ENCODE assay signal across 23 mouse cellular contexts in the genomic region with DNA sequence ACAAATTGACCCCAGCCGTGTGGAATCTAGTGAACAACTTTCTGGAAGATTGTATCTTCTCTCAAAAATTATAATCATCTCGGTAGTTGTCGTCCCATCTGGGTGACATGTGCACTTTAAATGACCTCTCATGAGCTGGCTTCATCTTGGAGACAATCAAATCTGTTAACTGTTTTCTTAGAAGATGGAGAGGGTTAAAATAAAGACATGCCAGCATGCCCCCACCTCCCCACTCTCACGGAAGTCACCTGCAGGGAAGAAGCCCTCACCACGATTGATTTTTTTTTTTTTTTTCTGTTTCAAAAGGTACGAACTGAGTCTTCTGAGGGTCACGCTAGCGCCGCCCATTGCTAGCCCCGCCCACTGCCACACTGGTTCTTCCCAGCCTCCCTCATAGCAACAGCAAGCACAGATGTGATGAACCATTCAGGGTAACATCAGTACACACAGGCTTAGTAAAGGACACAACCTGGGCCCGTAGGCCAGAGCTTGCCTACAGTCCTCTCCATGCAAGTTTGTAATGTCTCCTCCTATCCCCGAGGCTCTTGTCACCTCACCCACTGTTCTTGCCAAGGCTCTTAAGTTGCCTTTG.
A peak's percentile ranks its signal among the peaks of the same experiment; 100 is the strongest.
DNase-seq lines count a peak whose midpoint lies in the region; ATAC-seq lines count a peak whose summit lies in the region.
"Had no signal": no experiment of that assay in that cellular context is flagged by ENCODE, and none has a peak within 500 bp of the region (broad histone marks: within the 10 kb centered on the region; RNA-seq: fewer than 3 reads in every experiment).

No protein-coding gene starts in this region.

- H3K36me3 ChIP-seq in hindbrain, embryonic 11.5 days (ENCODE audit: control insufficient read depth, insufficient read depth, low read length): 0 out of 2 replicates have a peak, but pooled peaks cover 3% of the 10 kb centered on the region
- H3K36me3 ChIP-seq in hindbrain, embryonic 10.5 days: peaks cover 55% of the 10 kb centered on the region
- H3K36me3 ChIP-seq in neural tube, embryonic 11.5 days (ENCODE audit: control insufficient read depth, insufficient read depth, low read length): peaks cover 4% of the 10 kb centered on the region
- H3K36me3 ChIP-seq in neural tube, embryonic 15.5 days: peaks cover 4% of the 10 kb centered on the region; the same call in 1 of the 2 replicates

- H3K27ac ChIP-seq in hindbrain, embryonic 11.5 days (ENCODE audit: low read depth, low read length): no peak overlapping the region
- H3K27ac ChIP-seq in hindbrain, embryonic 10.5 days: no peak overlapping the region
- no peak overlapping the region for H3K27ac ChIP-seq in neural tube, embryonic 11.5 days (ENCODE audit: low read depth, low read length)
- H3K27ac ChIP-seq in neural tube, embryonic 15.5 days (replicated peaks): no peak overlapping the region
- H3K27ac ChIP-seq: liver, embryonic 12.5 days had no signal

- no peak for ATAC-seq in hindbrain, embryonic 11.5 days (ENCODE audit: low FRiP score)
- ATAC-seq in neural tube, embryonic 11.5 days (ENCODE audit: insufficient read depth, low FRiP score, low TSS enrichment): no peak
- no peak for ATAC-seq in neural tube, embryonic 15.5 days (ENCODE audit: low FRiP score)
- ATAC-seq: activated CD4-positive, CD25-positive, alpha-beta regulatory T cell, adult 4 months; forebrain, embryonic 14.5 days; liver, embryonic 12.5 days had no signal

- peaks cover 4% of the 10 kb centered on the region for H3K4me1 ChIP-seq in hindbrain, embryonic 11.5 days (replicated peaks; ENCODE audit: control insufficient read depth, insufficient read depth, low read length)
- H3K4me1 ChIP-seq in hindbrain, embryonic 10.5 days (replicated peaks): peaks cover 37% of the 10 kb centered on the region
- H3K4me1 ChIP-seq in neural tube, embryonic 11.5 days (ENCODE audit: control insufficient read depth, insufficient read depth, low read length): peaks cover 17% of the 10 kb centered on the region
- H3K4me1 ChIP-seq in neural tube, embryonic 15.5 days: peaks cover 22% of the 10 kb centered on the region

- no peak overlapping the region for H3K4me2 ChIP-seq in hindbrain, embryonic 11.5 days (replicated peaks; ENCODE audit: low read depth, low read length)
- no peak overlapping the region for H3K4me2 ChIP-seq in neural tube, embryonic 11.5 days (ENCODE audit: low read depth)
- 0 out of 2 replicates have a peak overlapping the region, but pooled peaks have one; percentile 1 for H3K4me2 ChIP-seq in neural tube, embryonic 15.5 days
- H3K4me2 ChIP-seq: heart, embryonic 11.5 days; liver, embryonic 12.5 days had no signal

- H3K4me3 ChIP-seq in hindbrain, embryonic 11.5 days (ENCODE audit: low read depth, low read length): no peak overlapping the region
- H3K4me3 ChIP-seq in hindbrain, embryonic 10.5 days: no peak overlapping the region
- H3K4me3 ChIP-seq in neural tube, embryonic 11.5 days (ENCODE audit: low read depth, low read length): no peak overlapping the region
- H3K4me3 ChIP-seq in neural tube, embryonic 15.5 days (replicated peaks): no peak overlapping the region
- H3K4me3 ChIP-seq: liver, embryonic 12.5 days; megakaryocyte, embryonic 14.5 days had no signal

- H3K9me3 ChIP-seq in hindbrain, embryonic 11.5 days (ENCODE audit: control insufficient read depth, low read length): no peaks in the 10 kb centered on the region
- no peaks in the 10 kb centered on the region for H3K9me3 ChIP-seq in hindbrain, embryonic 10.5 days
- H3K9me3 ChIP-seq in neural tube, embryonic 11.5 days (ENCODE audit: control insufficient read depth, low read length): no peaks in the 10 kb centered on the region
- H3K9me3 ChIP-seq in neural tube, embryonic 15.5 days (replicated peaks): no peaks in the 10 kb centered on the region
- H3K9me3 ChIP-seq: liver, embryonic 12.5 days; megakaryocyte, embryonic 14.5 days had no signal

- H3K27me3 ChIP-seq in hindbrain, embryonic 11.5 days (ENCODE audit: control insufficient read depth, insufficient read depth, low read length): no peaks in the 10 kb centered on the region
- H3K27me3 ChIP-seq in hindbrain, embryonic 10.5 days (ENCODE audit: insufficient read depth, poor library complexity, severe bottlenecking): no peaks in the 10 kb centered on the region
- no peaks in the 10 kb centered on the region for H3K27me3 ChIP-seq in neural tube, embryonic 11.5 days (ENCODE audit: control insufficient read depth, insufficient read depth, low read length)
- no peaks in the 10 kb centered on the region for H3K27me3 ChIP-seq in neural tube, embryonic 15.5 days (replicated peaks)
- H3K27me3 ChIP-seq: liver, embryonic 12.5 days; megakaryocyte, embryonic 14.5 days had no signal

- peak; percentile 22 for DNase-seq in hindbrain, embryonic 11.5 days (ENCODE audit: low spot score)
- DNase-seq in hindbrain, embryonic 10.5 days (ENCODE audit: low spot score): no peak
- DNase-seq in neural tube, embryonic 11.5 days (ENCODE audit: low spot score): peak; percentile 47
- no peak for DNase-seq in neural tube, embryonic 10.5 days (ENCODE audit: extremely low spot score, low spot score)
- peak; percentile 76 for DNase-seq in ZHBTc4 (ENCODE audit: low read depth, low spot score)
- DNase-seq in layer of hippocampus, postnatal 36 days: no peak
- no peak for DNase-seq in layer of hippocampus, postnatal 10 days (ENCODE audit: low spot score in 2 of 2)
- DNase-seq: adrenal gland, postnatal 14 days; B cell, adult 2 months; cerebellum, adult 11 months; cerebellum, postnatal 10 days; gastrocnemius, postnatal 36 days; heart, postnatal 10 days; lung, adult 2 months; midbrain, embryonic 14.5 days; right cerebral cortex, postnatal 25 days; thymus, postnatal 14 days had no signal

- WGBS in hindbrain, embryonic 11.5 days: 33% methylated on average over 12 of the region's 12 CpGs
- WGBS in hindbrain, embryonic 10.5 days: 37% methylated on average over 12 of the region's 12 CpGs
- WGBS in neural tube, embryonic 11.5 days: 39% methylated on average over 12 of the region's 12 CpGs
- 40% methylated on average over 12 of the region's 12 CpGs for WGBS in neural tube, embryonic 15.5 days

- no peak overlapping the region for H3K9ac ChIP-seq in hindbrain, embryonic 11.5 days (ENCODE audit: low read depth, low read length)
- H3K9ac ChIP-seq in neural tube, embryonic 11.5 days (ENCODE audit: low read length): no peak overlapping the region
- no peak overlapping the region for H3K9ac ChIP-seq in neural tube, embryonic 15.5 days (replicated peaks)
- H3K9ac ChIP-seq: liver, embryonic 12.5 days had no signal

Comparison
In these comparisons a context has a peak if more than half of its experiments do, and no peak if none do; other contexts are left out.
1. DNase-seq: peak in hindbrain, embryonic 11.5 days (single experiment), neural tube, embryonic 11.5 days (single experiment) and ZHBTc4 (single experiment); none in hindbrain, embryonic 10.5 days (single experiment), neural tube, embryonic 10.5 days (single experiment), layer of hippocampus, postnatal 36 days (0 of 2) and layer of hippocampus, postnatal 10 days (0 of 2).